In the genomic region with DNA sequence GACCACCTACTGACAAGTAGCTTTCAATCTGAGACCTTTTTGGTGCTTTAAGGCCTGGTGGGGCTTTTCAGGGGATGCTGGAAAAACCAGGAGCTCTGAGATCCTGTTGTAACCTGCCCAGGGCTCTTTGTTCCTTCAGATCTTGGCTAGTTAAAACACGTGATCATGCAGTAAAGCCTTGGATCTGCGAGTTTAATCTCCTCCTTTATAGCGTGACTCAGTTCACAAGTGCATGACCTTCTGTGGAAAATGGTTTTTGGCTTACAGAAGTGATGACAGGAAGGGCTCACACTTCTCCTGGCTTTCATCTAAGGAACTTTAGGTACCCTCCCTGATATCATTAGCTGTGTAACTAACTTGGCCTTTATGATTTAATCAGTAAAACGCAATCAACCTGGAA, we compare ENCODE assay signal across 17 mouse cellular contexts.
"Had no signal": no experiment of that assay in that cellular context is flagged by ENCODE, and none has a peak within 500 bp of the region (broad histone marks: within the 10 kb centered on the region; RNA-seq: fewer than 3 reads in every experiment).

No protein-coding gene starts in this region.

- H3K9ac ChIP-seq: liver, embryonic 12.5 days; liver, embryonic 14.5 days; lung, embryonic 15.5 days; midbrain, embryonic 12.5 days; neural tube, embryonic 12.5 days had no signal

- H3K36me3 ChIP-seq: liver, embryonic 12.5 days; lung, embryonic 15.5 days; midbrain, embryonic 12.5 days; neural tube, embryonic 12.5 days had no signal

- H3K4me1 ChIP-seq: liver, embryonic 12.5 days; lung, embryonic 15.5 days; megakaryocyte, embryonic 14.5 days; midbrain, embryonic 12.5 days; neural tube, embryonic 12.5 days had no signal

- H3K4me2 ChIP-seq: liver, embryonic 12.5 days; lung, embryonic 15.5 days; midbrain, embryonic 12.5 days; neural tube, embryonic 12.5 days had no signal

- H3K9me3 ChIP-seq: liver, embryonic 12.5 days; lung, embryonic 15.5 days; megakaryocyte, embryonic 14.5 days; midbrain, embryonic 12.5 days; neural tube, embryonic 12.5 days had no signal

- ATAC-seq: liver, embryonic 12.5 days; lung, postnatal 0 days had no signal

- DNase-seq: lung, adult 2 months; lung, postnatal 14 days; lung, postnatal 36 days; midbrain, embryonic 14.5 days; right cerebral cortex, postnatal 14 days; spleen, adult 18-20 months; thymus, adult 18-20 months; thymus, postnatal 14 days; thymus, postnatal 36 days had no signal

- H3K27me3 ChIP-seq: liver, embryonic 12.5 days; lung, embryonic 15.5 days; megakaryocyte, embryonic 14.5 days; midbrain, embryonic 12.5 days; neural tube, embryonic 12.5 days had no signal

- H3K27ac ChIP-seq: liver, embryonic 12.5 days; liver, embryonic 14.5 days; lung, embryonic 15.5 days; macrophage; midbrain, embryonic 12.5 days; neural tube, embryonic 12.5 days had no signal

- H3K4me3 ChIP-seq: liver, embryonic 12.5 days; lung, embryonic 15.5 days; megakaryocyte, embryonic 14.5 days; midbrain, embryonic 12.5 days; neural tube, embryonic 12.5 days had no signal
